Mouse (Mus musculus): Measurements from ENCODE around the gene Mdga1. TPM values are rescaled to one million over a fixed set of nuclear protein-coding genes. Genes with fewer than 3 reads are reported as not detected.

Mdga1 gene
- 2.5 and 2.9 TPM in 2 replicates for polyA plus RNA-seq (2014; fragmentation: Nextera tagmentation; extraction: Ambion mirVana)

DNA sequence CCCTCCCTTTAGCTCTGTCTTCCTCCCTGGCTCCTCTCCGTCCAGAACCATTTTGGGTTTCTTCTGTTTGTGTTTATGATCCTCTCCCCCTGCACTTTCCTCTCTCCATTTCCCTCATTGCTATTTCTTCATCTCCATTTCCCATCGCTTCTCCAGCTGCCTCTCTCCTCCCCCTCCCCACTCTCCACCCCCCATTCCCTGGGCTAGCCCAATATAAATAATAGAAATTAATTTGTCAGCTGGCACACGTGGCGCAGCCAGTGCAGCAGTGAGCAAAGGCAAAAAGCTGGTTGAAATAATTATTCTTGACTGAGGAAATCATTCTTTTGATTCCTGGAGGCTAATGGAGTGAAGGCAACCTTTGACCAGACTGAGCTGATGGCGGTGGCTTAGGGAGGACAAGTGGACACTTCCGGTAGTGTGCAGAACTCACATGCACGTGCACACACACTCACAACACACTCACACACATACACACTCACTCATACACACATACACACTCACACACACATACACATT is at the start of gene Mdga1:
TSS of gene Mdga1 (minus strand) at position 51 of the 519 bp plus-strand sequence.
- no peaks in the 10 kb centered on the region for H3K36me3 ChIP-seq (ENCODE audit: control insufficient read depth, insufficient read depth, low read length)
- DNase-seq (ENCODE audit: low spot score) (no peak), ATAC-seq (ENCODE audit: insufficient read depth, low FRiP score, low TSS enrichment) (no peak)
- no peaks in the 10 kb centered on the region for H3K9me3 ChIP-seq (ENCODE audit: control insufficient read depth, low read length)
- H3K4me1 ChIP-seq (ENCODE audit: control insufficient read depth, insufficient read depth, low read length): no peaks in the 10 kb centered on the region; the same call in 1 of the 2 replicates
- 75% methylated on average over 7 of the region's 7 CpGs for WGBS
- H3K27ac ChIP-seq (ENCODE audit: low read depth, low read length): no peak within 1 kb of the TSS
- no peaks in the 10 kb centered on the region for H3K27me3 ChIP-seq (ENCODE audit: control insufficient read depth, insufficient read depth, low read length)
- no peak within 1 kb of the TSS for H3K4me2 ChIP-seq (ENCODE audit: low read depth)
- no peak within 1 kb of the TSS for H3K9ac ChIP-seq (ENCODE audit: low read length)
- no peak within 1 kb of the TSS for H3K4me3 ChIP-seq (ENCODE audit: low read depth, low read length)

DNA sequence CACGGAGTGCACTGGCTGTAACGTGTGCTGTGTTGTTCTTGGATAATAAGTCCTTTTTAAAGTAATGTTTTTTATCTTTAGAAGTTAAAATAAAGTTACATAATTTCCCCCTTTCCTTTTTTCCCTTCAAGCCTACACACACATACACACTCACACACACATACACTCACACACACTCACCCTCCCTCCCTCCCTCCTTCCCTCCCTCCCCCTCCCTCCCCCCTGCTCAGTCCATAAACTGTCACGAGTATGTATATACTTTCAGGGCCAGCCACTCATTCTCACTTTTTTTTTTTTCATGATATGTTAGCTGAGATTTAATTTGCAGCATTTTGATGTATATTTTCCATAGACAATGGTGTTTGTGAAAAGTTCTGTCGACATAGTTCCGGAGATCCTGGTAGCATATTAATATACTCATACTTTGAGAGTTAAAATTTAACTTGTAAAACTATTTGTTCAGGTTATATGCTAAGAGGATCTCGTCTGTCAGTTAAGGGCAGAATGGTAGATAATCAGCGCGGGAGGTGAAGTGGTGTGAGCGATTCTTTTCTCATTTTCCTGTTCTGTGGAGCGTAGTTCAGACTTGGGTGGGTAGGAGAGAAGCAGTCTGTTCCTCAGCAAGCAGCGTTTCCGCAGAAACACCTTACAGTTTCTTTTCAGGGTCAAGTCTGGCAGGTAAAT is 49.2 kb upstream of the Mdga1 start:
- 90% methylated on average over 12 of the region's 12 CpGs for WGBS

DNA sequence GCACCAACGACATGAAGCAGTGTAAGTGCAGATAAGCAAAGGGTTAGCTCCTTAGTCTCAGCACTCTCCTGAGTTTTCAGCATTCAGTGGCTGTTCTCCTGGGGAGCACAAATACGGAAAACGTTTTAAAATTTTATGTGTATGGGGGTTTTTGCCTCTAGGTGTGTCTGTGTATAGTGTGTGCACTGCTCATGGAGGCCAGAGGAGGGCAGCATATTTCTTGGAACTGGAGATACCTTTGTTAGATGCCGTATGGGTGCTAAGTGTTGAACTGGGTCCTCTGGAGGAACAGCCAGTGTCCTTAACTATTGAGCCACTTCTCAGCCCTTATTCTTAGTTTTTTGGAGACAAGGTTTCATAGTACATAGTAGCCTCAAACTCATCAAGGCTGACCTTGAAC is 44.8 kb upstream of the Mdga1 start:
- no peak overlapping the region for H3K27ac ChIP-seq (ENCODE audit: low read depth, low read length)
- H3K9ac ChIP-seq (ENCODE audit: low read length): no peak overlapping the region
- H3K4me1 ChIP-seq (ENCODE audit: control insufficient read depth, insufficient read depth, low read length): no peaks in the 10 kb centered on the region
- H3K9me3 ChIP-seq (ENCODE audit: control insufficient read depth, low read length): no peaks in the 10 kb centered on the region
- H3K4me2 ChIP-seq (ENCODE audit: low read depth): no peak overlapping the region
- 96% methylated on average over 4 of the region's 4 CpGs for WGBS
- H3K36me3 ChIP-seq (ENCODE audit: control insufficient read depth, insufficient read depth, low read length): no peaks in the 10 kb centered on the region
- DNase-seq (ENCODE audit: low spot score) (no peak), ATAC-seq (ENCODE audit: insufficient read depth, low FRiP score, low TSS enrichment) (no peak)
- no peak overlapping the region for H3K4me3 ChIP-seq (ENCODE audit: low read depth, low read length)
- no peaks in the 10 kb centered on the region for H3K27me3 ChIP-seq (ENCODE audit: control insufficient read depth, insufficient read depth, low read length)

More for the DNA sequence above, 49.2 kb upstream of the Mdga1 start:
- Histone ChIP-seq H3K36me3 (ENCODE audit: control insufficient read depth, insufficient read depth, low read length) (no peaks in the 10 kb centered on the region), H3K4me3 (ENCODE audit: low read depth, low read length) (no peak overlapping the region), H3K9ac (ENCODE audit: low read length) (no peak overlapping the region), H3K4me1 (ENCODE audit: control insufficient read depth, insufficient read depth, low read length) (no peaks in the 10 kb centered on the region), H3K27me3 (ENCODE audit: control insufficient read depth, insufficient read depth, low read length) (no peaks in the 10 kb centered on the region), H3K4me2 (ENCODE audit: low read depth) (no peak overlapping the region), H3K27ac (ENCODE audit: low read depth, low read length) (no peak overlapping the region), H3K9me3 (ENCODE audit: control insufficient read depth, low read length) (no peaks in the 10 kb centered on the region)
- no peak for DNase-seq (ENCODE audit: low spot score)
- ATAC-seq (ENCODE audit: insufficient read depth, low FRiP score, low TSS enrichment): no peak

DNA sequence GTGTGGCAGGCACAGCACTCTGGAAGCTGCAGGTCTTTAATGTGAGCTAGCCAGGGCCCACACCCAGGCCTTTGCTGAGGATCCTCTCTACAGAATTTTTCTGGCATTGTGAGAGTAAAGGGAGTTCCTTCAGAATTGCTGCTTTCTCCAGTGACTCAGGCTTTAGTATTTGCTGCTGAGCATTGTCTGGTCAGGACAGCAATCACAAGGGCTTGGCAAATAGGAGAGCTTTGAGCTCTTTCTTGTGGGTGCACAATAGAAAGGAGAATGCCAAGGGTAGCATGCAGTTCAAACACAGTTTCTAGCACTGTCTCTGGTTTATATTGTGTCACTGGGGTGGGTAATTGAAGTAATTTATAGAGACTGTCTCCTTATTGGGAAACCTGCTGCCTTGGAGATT is 38.5 kb upstream of the Mdga1 start:
- Histone ChIP-seq H3K4me2 (ENCODE audit: low read depth) (no peak overlapping the region; the same call in 1 of the 2 replicates), H3K27me3 (ENCODE audit: control insufficient read depth, insufficient read depth, low read length) (no peaks in the 10 kb centered on the region), H3K4me3 (ENCODE audit: low read depth, low read length) (no peak overlapping the region), H3K9ac (ENCODE audit: low read length) (0 out of 2 replicates have a peak overlapping the region, but pooled peaks have one; percentile 11), H3K9me3 (ENCODE audit: control insufficient read depth, low read length) (no peaks in the 10 kb centered on the region), H3K36me3 (ENCODE audit: control insufficient read depth, insufficient read depth, low read length) (no peaks in the 10 kb centered on the region), H3K27ac (ENCODE audit: low read depth, low read length) (no peak overlapping the region), H3K4me1 (ENCODE audit: control insufficient read depth, insufficient read depth, low read length) (peaks cover 31% of the 10 kb centered on the region)
- no peak for DNase-seq (ENCODE audit: low spot score)
- no peak for ATAC-seq (ENCODE audit: insufficient read depth, low FRiP score, low TSS enrichment)

DNA sequence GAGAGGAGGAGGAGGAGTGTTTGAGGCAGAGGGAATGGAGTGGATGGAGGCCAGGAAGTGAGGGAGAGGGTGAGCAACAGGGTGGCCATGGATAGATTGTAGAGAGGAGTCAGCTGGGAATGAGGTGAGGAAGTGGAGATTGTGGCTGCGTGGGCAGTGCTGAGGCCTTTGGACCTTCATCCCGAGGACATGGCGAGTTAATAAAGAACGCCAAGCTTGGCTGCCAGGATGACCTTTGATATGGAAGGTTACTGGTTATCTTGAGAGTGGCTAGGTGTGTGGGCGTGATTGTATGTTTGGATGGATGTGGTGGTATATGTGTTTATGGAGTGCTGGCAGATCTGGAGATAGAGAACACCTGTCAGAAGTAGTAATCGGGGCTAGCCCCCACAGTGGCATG is 38.0 kb upstream of the Mdga1 start:
- ATAC-seq (ENCODE audit: insufficient read depth, low FRiP score, low TSS enrichment) (no peak), DNase-seq (ENCODE audit: low spot score) (no peak)
- no peaks in the 10 kb centered on the region for H3K36me3 ChIP-seq (ENCODE audit: control insufficient read depth, insufficient read depth, low read length)
- no peaks in the 10 kb centered on the region for H3K9me3 ChIP-seq (ENCODE audit: control insufficient read depth, low read length)
- H3K9ac ChIP-seq (ENCODE audit: low read length): no peak overlapping the region
- H3K27me3 ChIP-seq (ENCODE audit: control insufficient read depth, insufficient read depth, low read length): no peaks in the 10 kb centered on the region
- peaks cover 33% of the 10 kb centered on the region for H3K4me1 ChIP-seq (ENCODE audit: control insufficient read depth, insufficient read depth, low read length)
- no peak overlapping the region for H3K4me3 ChIP-seq (ENCODE audit: low read depth, low read length)
- 88% methylated on average over 6 of the region's 6 CpGs for WGBS
- no peak overlapping the region for H3K27ac ChIP-seq (ENCODE audit: low read depth, low read length)
- H3K4me2 ChIP-seq (ENCODE audit: low read depth): no peak overlapping the region; the same call in 1 of the 2 replicates

DNA sequence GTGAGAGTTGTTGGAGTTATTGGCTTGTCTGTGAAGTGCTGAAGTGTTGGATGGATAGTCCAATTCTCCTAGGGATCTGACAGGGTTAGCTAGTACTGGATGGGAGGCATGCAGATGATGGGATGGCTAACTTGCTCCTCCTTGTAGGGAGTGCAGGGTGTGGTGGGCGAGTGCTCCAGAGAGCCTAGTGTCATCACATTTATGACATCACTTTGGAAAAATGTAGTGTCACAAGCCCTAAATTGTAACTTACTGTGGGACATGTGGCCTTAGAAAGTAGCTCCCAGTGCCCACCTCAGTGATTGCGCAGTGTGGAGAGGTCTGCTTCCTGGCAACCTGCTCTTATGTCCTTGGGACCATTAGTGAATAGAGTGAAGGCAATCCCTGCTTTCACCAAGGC is 37.0 kb upstream of the Mdga1 start:
- 87% methylated on average over 2 of the region's 2 CpGs for WGBS
- H3K4me3 ChIP-seq (ENCODE audit: low read depth, low read length): 0 out of 2 replicates have a peak overlapping the region, but pooled peaks have one; percentile 6

DNA sequence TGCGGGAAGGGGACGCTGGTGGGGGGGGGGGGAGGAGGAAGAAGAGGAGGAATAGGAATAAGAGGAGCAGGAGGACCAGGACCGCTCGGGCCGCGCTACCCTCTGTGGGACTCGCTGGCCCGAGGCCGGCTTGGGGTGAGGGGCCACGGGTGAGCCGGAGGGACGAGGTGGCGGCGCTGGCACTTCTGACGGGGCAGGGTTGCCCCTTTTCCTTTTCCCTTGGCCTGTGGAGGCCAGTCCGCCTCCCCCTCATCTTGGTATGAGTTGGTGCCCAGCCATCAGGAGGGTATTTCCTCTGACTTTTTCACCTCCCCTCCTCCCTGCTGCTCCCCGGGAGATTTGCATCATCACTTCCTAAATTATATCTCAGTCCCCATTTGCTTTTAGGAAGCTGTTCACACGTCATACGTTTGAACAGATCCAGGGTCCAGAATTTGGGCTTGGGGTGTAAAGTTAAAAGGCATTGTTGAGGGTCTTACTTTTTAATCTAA is 35.6 kb upstream of the Mdga1 start:
- Histone ChIP-seq H3K4me3 (ENCODE audit: low read depth, low read length) (peak overlapping the region; percentile 98), H3K4me2 (ENCODE audit: low read depth) (peak overlapping the region; percentile 56), H3K9ac (ENCODE audit: low read length) (peak overlapping the region; percentile 95), H3K9me3 (ENCODE audit: control insufficient read depth, low read length) (no peaks in the 10 kb centered on the region), H3K36me3 (ENCODE audit: control insufficient read depth, insufficient read depth, low read length) (no peaks in the 10 kb centered on the region), H3K27me3 (ENCODE audit: control insufficient read depth, insufficient read depth, low read length) (no peaks in the 10 kb centered on the region), H3K4me1 (ENCODE audit: control insufficient read depth, insufficient read depth, low read length) (peaks cover 33% of the 10 kb centered on the region), H3K27ac (ENCODE audit: low read depth, low read length) (peak overlapping the region; percentile 100)
- DNase-seq (ENCODE audit: low spot score) (peak; percentile 57), ATAC-seq (ENCODE audit: insufficient read depth, low FRiP score, low TSS enrichment) (peak; percentile 31; the same call in 1 of the 2 replicates)
- 0% methylated on average over 15 of the region's 19 CpGs for WGBS

More for the DNA sequence above, 37.0 kb upstream of the Mdga1 start:
- peak overlapping the region; percentile 1 for H3K4me2 ChIP-seq (ENCODE audit: low read depth)
- no peak overlapping the region for H3K9ac ChIP-seq (ENCODE audit: low read length)
- H3K27ac ChIP-seq (ENCODE audit: low read depth, low read length): no peak overlapping the region
- ATAC-seq (ENCODE audit: insufficient read depth, low FRiP score, low TSS enrichment): no peak
- H3K27me3 ChIP-seq (ENCODE audit: control insufficient read depth, insufficient read depth, low read length): no peaks in the 10 kb centered on the region
- H3K4me1 ChIP-seq (ENCODE audit: control insufficient read depth, insufficient read depth, low read length): peaks cover 33% of the 10 kb centered on the region
- no peaks in the 10 kb centered on the region for H3K9me3 ChIP-seq (ENCODE audit: control insufficient read depth, low read length)
- DNase-seq (ENCODE audit: low spot score): no peak
- H3K36me3 ChIP-seq (ENCODE audit: control insufficient read depth, insufficient read depth, low read length): no peaks in the 10 kb centered on the region

DNA sequence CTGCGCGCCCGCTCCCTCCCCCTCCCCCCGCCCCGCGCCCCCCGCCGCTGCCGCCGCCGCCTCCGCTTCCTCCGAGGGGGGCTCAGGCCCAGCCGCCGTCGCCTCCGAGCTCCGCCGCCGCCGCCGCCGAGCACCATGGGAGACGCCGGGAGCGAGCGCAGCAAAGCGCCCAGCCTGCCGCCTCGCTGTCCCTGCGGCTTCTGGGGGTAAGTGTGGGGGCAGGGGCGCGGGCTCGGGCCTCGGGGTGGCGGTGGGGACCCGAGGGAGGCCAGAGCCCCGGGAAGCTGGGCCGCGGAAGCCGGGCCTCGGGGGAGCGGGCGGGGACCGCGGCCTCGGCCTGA is 35.2 kb upstream of the Mdga1 start:
- WGBS: 1% methylated on average over 23 of the region's 47 CpGs
- no peaks in the 10 kb centered on the region for H3K9me3 ChIP-seq (ENCODE audit: control insufficient read depth, low read length)
- H3K9ac ChIP-seq (ENCODE audit: low read length): peak overlapping the region; percentile 95
- H3K4me1 ChIP-seq (ENCODE audit: control insufficient read depth, insufficient read depth, low read length): peaks cover 33% of the 10 kb centered on the region
- no peaks in the 10 kb centered on the region for H3K36me3 ChIP-seq (ENCODE audit: control insufficient read depth, insufficient read depth, low read length)
- H3K27me3 ChIP-seq (ENCODE audit: control insufficient read depth, insufficient read depth, low read length): no peaks in the 10 kb centered on the region
- DNase-seq (ENCODE audit: low spot score) (no peak), ATAC-seq (ENCODE audit: insufficient read depth, low FRiP score, low TSS enrichment) (peak; percentile 35; the same call in 1 of the 2 replicates)
- H3K4me2 ChIP-seq (ENCODE audit: low read depth): peak overlapping the region; percentile 56
- H3K4me3 ChIP-seq (ENCODE audit: low read depth, low read length): peak overlapping the region; percentile 98
- H3K27ac ChIP-seq (ENCODE audit: low read depth, low read length): peak overlapping the region; percentile 100
